Mouse (Mus musculus) CH12.LX (cell line): ENCODE measurements around the gene Nanos2.

Experiments
- CTCF ChIP-seq, 2 experiments: IDR thresholded peaks in 1 of 2; conservative IDR thresholded peaks in 1 of 2; 2 replicates each; pipeline ENCODE4 v1.5.1; 2011 to 2012; ENCODE audit warnings: low read depth in 2 of 2, low read length in 2 of 2, improper control_type of control experiment in 1 of 2, inconsistent platforms in 1 of 2, mild to moderate bottlenecking in 1 of 2, moderate library complexity in 1 of 2
- EP300 ChIP-seq: IDR thresholded peaks from 2 replicates; pipeline ENCODE4 v1.6.1; 2011; ENCODE audit warnings: low read length, improper control_type of control experiment
- GABPA ChIP-seq: IDR thresholded peaks from 2 replicates; pipeline ENCODE4 v1.6.1; 2012; ENCODE audit warnings: low read depth, low read length, improper control_type of control experiment, inconsistent platforms; ENCODE audit not compliant: insufficient replicate concordance
- MAX ChIP-seq: IDR thresholded peaks from 2 replicates; pipeline ENCODE4 v1.6.1; 2011; ENCODE audit warnings: low read length, improper control_type of control experiment
- MAZ ChIP-seq: IDR thresholded peaks from 2 replicates; pipeline ENCODE4 v1.6.1; 2012; ENCODE audit warnings: low read depth, mild to moderate bottlenecking, inconsistent platforms, low read length, improper control_type of control experiment, moderate library complexity
- MEF2A ChIP-seq: IDR thresholded peaks from 2 replicates; pipeline ENCODE4 v1.6.1; 2014; ENCODE audit warnings: low read depth, mild to moderate bottlenecking, inconsistent platforms, low read length, improper control_type of control experiment, borderline replicate concordance
- POLR2AphosphoS2 ChIP-seq: IDR thresholded peaks from 2 replicates; pipeline ENCODE4 v1.6.1; 2011; ENCODE audit warnings: low read depth, low read length, improper control_type of control experiment
- ZKSCAN1 ChIP-seq: IDR thresholded peaks from 2 replicates; pipeline ENCODE4 v1.6.1; 2012; ENCODE audit warnings: low read depth, inconsistent platforms, low read length, improper control_type of control experiment, borderline replicate concordance

- TF ChIP-seq ZKSCAN1 (no peak), MEF2A (peak; percentile 45; the same call in 1 of the 2 replicates), POLR2AphosphoS2 (no peak), EP300 (no peak), MAZ (peak; percentile 47; the same call in 1 of the 2 replicates), CTCF (conservative IDR thresholded peaks at IDR 0.05 in 1 of 2, IDR thresholded peaks at IDR 0.05 in 1 of 2; ENCODE audit: low read depth in 2 of 2, low read length in 2 of 2) (peak; percentile 84 to 100), MAX (no peak), GABPA (no peak)
Observed at GRCm38 (mm10) chr7:19006476-19006875, 19.3 kb downstream of the Nanos2 start.
